Mouse (Mus musculus) limb, embryonic 15.5 days (tissue): ENCODE data around the gene Gm8108. TPM values are rescaled to one million over a fixed set of nuclear protein-coding genes. Genes with fewer than 3 reads are reported as not detected.
"Not testable (repeated sequence)": the region's sequence is repeated elsewhere in the genome, so short reads cannot be mapped to it uniquely, and the experiment has no call there.

Experiments used
- ATAC-seq: fragments of 200-750 bp; cut with Nextera tagmentation; 2 replicates; pipeline ENCODE4 v1.8.0; 2017; ENCODE audit warnings: low read depth, moderate TSS enrichment; ENCODE audit not compliant: insufficient number of reproducible peaks, low FRiP score, low TSS enrichment
- H3K27ac ChIP-seq: fragments of 300-500 bp; sonication (generic); 2 replicates; pipeline ENCODE4 v1.5.1; 2015; ENCODE audit warnings: moderate library complexity, mild to moderate bottlenecking, inconsistent platforms
- H3K27me3 ChIP-seq: fragments of 300-500 bp; sonication (generic); 2 replicates; pipeline ENCODE4 v1.6.1; 2015; ENCODE audit warnings: inconsistent platforms
- H3K36me3 ChIP-seq: fragments of 300-500 bp; sonication (generic); 2 replicates; pipeline ENCODE4 v1.6.1; 2015; ENCODE audit warnings: inconsistent platforms
- H3K4me1 ChIP-seq: fragments of 300-500 bp; sonication (generic); 2 replicates; pipeline ENCODE4 v1.6.1; 2015; ENCODE audit warnings: inconsistent platforms
- H3K4me2 ChIP-seq: fragments of 300-500 bp; sonication (generic); 2 replicates; pipeline ENCODE4 v1.6.1; 2015; ENCODE audit warnings: mild to moderate bottlenecking, inconsistent platforms
- H3K4me3 ChIP-seq: fragments of 300-500 bp; sonication (generic); 2 replicates; pipeline ENCODE4 v1.5.1; 2015; ENCODE audit warnings: mild to moderate bottlenecking, inconsistent platforms
- H3K9ac ChIP-seq: fragments of 300-500 bp; sonication (generic); 2 replicates; pipeline ENCODE4 v1.6.1; 2015; ENCODE audit warnings: inconsistent platforms
- H3K9me3 ChIP-seq: fragments of 300-500 bp; sonication (generic); 2 replicates; pipeline ENCODE4 v1.6.1; 2016; ENCODE audit warnings: inconsistent platforms
- WGBS: fragments of 180-500 bp; shearing (Covaris S2); methylation state at CpG from one replicate; pipeline ENCODE4 v1.1.7; 2015; 5-methylcytosine and 5-hydroxymethylcytosine counted together
- polyA plus RNA-seq: library from polyadenylated mRNA; unstranded; fragments of >200 nt; fragmentation: Nextera tagmentation; extraction: Ambion mirVana; gene quantifications from 2 replicates; pipeline ENCODE4 v1.2.1, GENCODE M21; 2015

The Gm8108 gene
- polyA plus RNA-seq: 0.52 and 0.72 TPM in 2 replicates

DNA sequence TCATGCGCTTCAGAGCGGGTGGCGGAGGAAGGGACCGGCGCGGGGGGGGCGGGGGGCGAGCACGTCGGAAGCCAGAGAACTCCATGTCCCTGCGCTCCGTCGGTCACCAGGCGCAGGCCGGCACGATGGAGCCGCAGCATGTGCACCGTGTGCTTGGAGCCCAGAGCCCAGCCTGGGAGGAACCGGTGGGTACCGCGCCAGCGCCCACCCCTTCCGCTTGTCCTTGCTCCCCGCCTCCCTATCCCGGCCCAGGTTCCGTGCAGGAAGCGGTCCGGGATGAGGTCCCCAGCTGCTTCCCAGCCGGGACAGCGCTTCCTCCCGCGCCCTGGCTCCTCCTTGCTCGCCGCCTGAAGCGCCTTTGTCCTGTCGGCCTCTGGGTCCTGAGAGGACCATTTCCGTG is at the start of gene Gm8108:
Gene Gm8108, plus strand, starts transcription at position 101 of the 400 bp plus-strand sequence.
- not testable (repeated sequence) for H3K27ac ChIP-seq

DNA sequence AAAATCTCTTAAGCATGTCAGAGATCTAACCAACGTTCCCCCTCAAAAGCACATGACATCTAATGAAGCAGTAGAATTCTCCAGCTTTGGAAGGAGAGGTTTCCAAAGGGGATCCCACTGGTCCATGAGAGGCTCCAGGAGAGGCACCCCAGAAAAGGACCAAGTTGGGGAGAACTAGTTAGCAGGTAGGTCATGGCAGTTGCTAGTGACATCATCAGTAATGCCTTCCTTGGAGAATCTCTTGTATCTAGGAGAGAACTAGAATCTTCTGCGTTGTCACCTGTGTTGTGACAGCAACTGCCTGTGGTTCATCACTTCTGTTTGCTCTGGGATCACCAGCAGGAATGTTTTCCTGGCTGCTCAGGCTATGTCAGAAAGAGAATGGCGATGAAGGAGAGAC is 26.5 kb upstream of the Gm8108 start, which contains the start of gene Gm3115:
Gene Gm3115, plus strand, starts transcription at position 301 of the 400 bp plus-strand sequence.
- not testable (repeated sequence) for H3K9ac ChIP-seq, H3K9me3 ChIP-seq, H3K4me1 ChIP-seq, H3K4me3 ChIP-seq, H3K4me2 ChIP-seq, H3K36me3 ChIP-seq, H3K27ac ChIP-seq, H3K27me3 ChIP-seq, ATAC-seq
- WGBS: 56% methylated on average over 3 of the region's 3 CpGs

More for the DNA sequence above, at the start of gene Gm8108:
- H3K9ac ChIP-seq, ATAC-seq, H3K9me3 ChIP-seq, H3K4me1 ChIP-seq, H3K36me3 ChIP-seq, H3K27me3 ChIP-seq: not testable (repeated sequence)
- WGBS: 3% methylated on average over 33 of the region's 37 CpGs
- H3K4me3 ChIP-seq: peak within 1 kb of the TSS; percentile 39
- peak within 1 kb of the TSS; percentile 56 for H3K4me2 ChIP-seq

DNA sequence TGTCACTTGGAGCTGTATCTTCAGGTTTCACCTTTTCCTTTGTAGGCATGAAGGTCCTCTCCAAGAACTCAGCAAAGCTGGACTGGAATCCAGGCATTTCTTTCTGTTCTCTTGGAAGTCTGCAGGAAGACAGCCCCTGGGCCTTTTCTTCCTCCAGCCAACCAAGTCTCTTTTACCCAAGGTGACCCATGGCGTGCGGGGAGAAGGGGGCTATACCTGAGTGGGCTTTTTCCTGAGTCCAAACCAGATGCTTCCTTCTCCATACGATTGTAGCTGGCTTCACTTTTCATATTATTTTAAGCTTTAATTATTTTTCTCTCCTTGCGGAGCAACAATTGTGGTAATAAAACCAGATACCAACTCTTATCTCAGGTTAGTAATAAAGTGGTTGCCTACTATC is 31.3 kb downstream of the Gm8108 start:
- not testable (repeated sequence) for H3K9me3 ChIP-seq, ATAC-seq, H3K27ac ChIP-seq, H3K27me3 ChIP-seq, H3K4me2 ChIP-seq, H3K4me1 ChIP-seq, H3K9ac ChIP-seq, H3K36me3 ChIP-seq, H3K4me3 ChIP-seq
- WGBS: 88% methylated on average over 4 of the region's 4 CpGs

DNA sequence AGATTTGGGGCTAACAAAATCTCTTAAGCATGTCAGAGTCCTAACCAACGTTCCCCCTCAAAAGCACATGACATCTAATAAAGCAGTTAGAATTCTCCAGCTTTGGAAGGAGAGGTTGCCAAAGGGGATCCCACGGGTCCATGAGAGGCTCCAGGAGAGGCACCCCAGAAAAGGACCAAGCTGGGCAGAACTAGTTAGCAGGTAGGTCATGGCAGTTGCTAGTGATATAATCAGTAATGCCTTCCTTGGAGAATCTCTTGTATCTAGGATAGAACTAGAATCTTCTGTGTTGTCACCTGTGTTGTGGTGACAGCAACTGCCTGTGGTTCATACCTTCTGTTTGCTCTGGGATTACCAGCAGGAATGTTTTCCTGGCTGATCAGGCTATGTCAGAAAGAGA is 54.4 kb downstream of the Gm8108 start, which contains the start of gene Gm3127:
Gene Gm3127, plus strand, starts transcription at position 301 of the 400 bp plus-strand sequence.
- H3K4me3 ChIP-seq, H3K4me2 ChIP-seq, H3K27me3 ChIP-seq, ATAC-seq, H3K9ac ChIP-seq, H3K36me3 ChIP-seq, H3K9me3 ChIP-seq, H3K27ac ChIP-seq, H3K4me1 ChIP-seq: not testable (repeated sequence)
- WGBS: 67% methylated on average over 1 of the region's 2 CpGs

DNA sequence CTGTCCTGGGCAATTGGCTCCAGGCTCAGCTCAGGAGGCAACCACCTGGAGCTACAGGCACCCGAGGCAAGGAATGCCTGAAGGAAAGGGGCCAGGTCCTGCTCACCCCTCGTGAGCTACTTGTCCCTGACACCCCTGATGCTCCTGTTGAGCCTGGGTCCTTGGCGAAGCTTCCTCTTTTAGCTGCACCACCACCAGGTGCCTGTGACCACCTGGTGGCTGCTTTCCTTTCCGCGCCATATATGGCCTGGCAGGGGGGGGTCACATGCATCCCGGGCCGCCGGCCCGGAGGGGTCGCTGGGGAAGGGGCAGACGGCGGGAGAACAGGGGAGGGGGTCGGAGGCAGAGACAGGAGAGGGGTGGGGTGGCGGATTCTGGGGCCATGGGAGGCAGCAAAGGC is 71.7 kb downstream of the Gm8108 start:
- ATAC-seq, H3K36me3 ChIP-seq, H3K4me1 ChIP-seq, H3K9ac ChIP-seq, H3K9me3 ChIP-seq, H3K27me3 ChIP-seq, H3K27ac ChIP-seq: not testable (repeated sequence)
- Histone ChIP-seq H3K4me3 (peak overlapping the region; percentile 31), H3K4me2 (peak overlapping the region; percentile 47)
- 12% methylated on average over 11 of the region's 14 CpGs for WGBS

Other genes with a start within 250 kb of the Gm8108 start
- gene Gm2916, start 226.4 kb upstream of the Gm8108 start, polyA plus RNA-seq: not detected in 2 replicates
- not detected in 2 replicates for gene Gm3029, start 178.8 kb upstream of the Gm8108 start, polyA plus RNA-seq
- gene Gm3095, start 147.0 kb upstream of the Gm8108 start, polyA plus RNA-seq: not detected in 2 replicates
- gene Gm3099, start 112.1 kb upstream of the Gm8108 start, polyA plus RNA-seq: not detected in 2 replicates
- gene Gm5796, start 86.6 kb upstream of the Gm8108 start, polyA plus RNA-seq: 0.42 and 0.71 TPM in 2 replicates
- not detected in 2 replicates for gene Gm3115, start 26.4 kb upstream of the Gm8108 start, polyA plus RNA-seq
- not detected in 2 replicates for gene Gm3127, start 54.5 kb downstream of the Gm8108 start, polyA plus RNA-seq
- gene Gm2974, start 72.0 kb downstream of the Gm8108 start, polyA plus RNA-seq: 0.21 and 0.36 TPM in 2 replicates
- gene Gm3138, start 139.1 kb downstream of the Gm8108 start, polyA plus RNA-seq: not detected in 2 replicates
- gene Gm3149, start 206.8 kb downstream of the Gm8108 start, polyA plus RNA-seq: not detected in 2 replicates
- 0.16 and 0.31 TPM in 2 replicates for gene 2610042L04Rik, start 224.2 kb downstream of the Gm8108 start, polyA plus RNA-seq